Mouse (Mus musculus) megakaryocyte, adult 5-6 weeks (primary cell): ENCODE data around the gene Gab2. TPM values are rescaled to one million over a fixed set of nuclear protein-coding genes. Genes with fewer than 3 reads are reported as not detected.
"Not testable (repeated sequence)": the region's sequence is repeated elsewhere in the genome, so short reads cannot be mapped to it uniquely, and the experiment has no call there.

Experiments
- ATAC-seq: 2 replicates; pipeline ENCODE4 v1.8.0; 2016; ENCODE audit warnings: mild to moderate bottlenecking, inconsistent platforms; ENCODE audit not compliant: poor library complexity, severe bottlenecking
- total RNA-seq, 2 experiments: library from RNA; stranded (forward) in 1 of 2; stranded (reverse) in 1 of 2; fragments of 153-499, 151-499 nt in 1 of 2; fragments of 221-1000, 200-1000 nt in 1 of 2; gene quantifications; 2 replicates each; pipeline versions ENCODE4 v1.2.3 to v1.2.4; 2015 to 2017

Gab2 gene
- total RNA-seq, 2 experiments from 2014 or later = 21.6 to 22.6 TPM

DNA sequence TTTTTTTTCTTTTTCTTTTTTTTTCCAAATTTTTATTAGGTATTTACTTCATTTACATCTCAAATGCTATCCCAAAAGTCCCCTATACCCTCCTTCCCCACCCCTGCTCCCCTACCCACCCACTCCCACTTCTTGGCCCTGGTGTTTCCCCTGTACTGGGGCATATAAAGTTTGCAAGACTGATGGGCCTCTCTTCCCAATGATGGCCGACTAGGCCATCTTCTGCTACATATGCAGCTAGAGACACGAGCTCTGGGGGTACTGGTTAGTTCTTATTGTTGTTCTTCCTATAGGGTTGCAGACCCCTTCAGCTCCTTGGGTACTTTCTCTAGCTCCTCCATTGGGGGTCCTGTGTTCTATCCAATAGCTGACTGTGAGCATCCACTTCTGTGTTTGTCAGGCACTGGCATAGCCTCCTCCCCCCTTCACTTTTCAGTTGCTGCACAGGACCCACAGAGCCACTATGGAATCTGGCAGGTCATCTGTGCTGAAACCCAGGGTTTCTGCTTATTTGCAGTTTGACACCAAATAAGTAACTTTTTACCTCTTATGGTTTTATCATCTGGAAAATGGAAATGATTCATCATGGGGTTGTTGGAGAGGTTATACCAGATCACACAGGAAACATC is 164.7 kb downstream of the Gab2 start:
- ATAC-seq = not testable (repeated sequence)

DNA sequence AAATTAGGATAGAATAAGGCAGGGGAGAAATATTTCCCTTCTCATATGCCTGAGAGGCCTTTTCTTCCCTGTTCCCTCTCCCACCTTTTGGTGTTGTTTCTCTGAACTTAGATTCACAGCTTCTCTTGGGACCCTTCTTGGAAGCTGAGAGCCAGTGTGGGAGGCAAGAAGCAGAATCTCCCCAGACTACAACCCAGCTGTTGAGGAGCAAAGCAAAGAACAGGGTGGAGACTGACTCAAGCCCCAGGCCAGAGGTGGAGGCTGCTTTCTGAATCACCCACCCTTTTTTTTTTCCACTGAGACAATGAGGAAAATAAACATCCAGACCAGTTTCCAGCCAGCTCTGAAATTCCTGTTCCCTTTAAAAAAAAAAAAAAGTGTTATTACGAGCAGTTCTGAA is 166.3 kb downstream of the Gab2 start:
- no peak for ATAC-seq

DNA sequence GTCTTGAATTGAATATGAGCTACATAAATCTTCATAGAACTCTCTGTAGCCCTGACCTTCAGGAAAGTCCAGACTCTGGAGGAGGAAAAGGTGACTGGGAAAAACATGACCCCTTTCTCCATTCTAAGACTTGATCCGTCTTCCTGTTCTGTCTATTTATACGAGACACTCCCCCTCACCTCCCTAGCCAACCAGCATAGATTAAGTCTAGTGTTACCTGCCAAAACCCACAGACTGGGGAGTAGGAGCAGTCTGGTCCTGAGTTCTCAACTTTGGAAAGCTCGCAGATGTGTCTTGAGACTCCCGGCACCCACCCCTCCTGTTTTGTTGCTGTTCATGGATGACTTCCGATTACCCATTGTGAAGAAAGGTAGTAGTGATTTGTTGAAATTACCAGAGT is 166.8 kb downstream of the Gab2 start:
- no peak for ATAC-seq

DNA sequence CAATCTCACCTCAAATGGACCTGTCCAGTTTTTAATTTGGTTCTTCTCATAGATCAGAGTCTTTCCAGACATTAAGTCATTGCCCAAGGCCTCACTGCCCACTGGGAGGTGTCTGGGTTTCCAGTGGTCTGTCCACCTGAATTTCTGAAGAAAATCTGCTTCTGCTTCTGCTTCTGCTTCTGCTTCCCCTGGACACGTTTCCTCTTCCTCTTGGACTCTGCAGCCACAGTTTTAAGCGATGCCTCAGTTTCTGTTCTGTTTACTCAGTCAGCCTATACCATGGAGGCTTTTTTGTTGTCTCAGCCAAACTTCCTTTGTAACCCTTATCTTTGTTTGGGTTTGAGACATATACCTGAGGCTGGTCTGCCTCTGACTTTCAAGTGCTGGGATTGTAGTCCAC is 170.3 kb downstream of the Gab2 start:
- peak; percentile 99 for ATAC-seq

DNA sequence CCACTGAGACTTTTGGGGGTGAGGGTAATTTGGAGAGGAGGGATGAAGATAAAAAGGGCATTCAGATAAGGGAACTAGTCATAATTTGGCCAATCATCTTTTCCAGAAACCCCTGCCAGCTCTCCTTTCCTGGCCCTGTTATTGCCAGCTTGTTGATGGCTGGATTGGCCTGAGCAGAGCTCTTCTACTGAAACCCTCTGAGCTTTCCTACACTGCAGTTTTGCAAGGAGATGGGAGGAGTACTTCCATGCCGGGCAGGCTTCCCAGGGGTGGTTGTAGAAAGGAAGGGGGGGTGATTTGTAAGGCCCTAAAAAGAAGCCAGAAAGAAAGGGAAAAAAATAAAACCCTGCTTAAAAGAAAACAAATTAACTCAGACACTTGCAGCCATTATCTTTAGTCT is 181.2 kb downstream of the Gab2 start:
- ATAC-seq = no peak

DNA sequence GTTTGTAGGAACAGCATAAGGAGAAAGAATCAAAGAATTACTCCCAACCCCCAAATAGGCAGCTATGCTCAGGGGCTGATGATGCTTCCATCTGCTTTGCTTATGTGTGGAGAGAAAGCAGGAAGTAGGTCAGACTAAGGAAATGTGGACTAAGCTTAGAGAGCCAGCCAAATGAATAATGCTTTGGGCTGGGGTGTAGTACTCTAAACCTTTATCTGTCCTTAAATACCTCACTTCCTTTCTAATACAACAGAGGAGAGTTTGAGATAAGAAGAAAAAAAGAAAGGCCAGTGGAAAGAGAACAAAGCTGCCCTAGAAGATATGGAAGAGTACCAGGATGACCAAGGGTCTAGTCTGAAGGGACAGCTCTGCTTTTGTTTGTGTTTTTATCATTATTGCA is 189.0 kb downstream of the Gab2 start:
- ATAC-seq = peak; percentile 52; the same call in 1 of the 2 replicates

DNA sequence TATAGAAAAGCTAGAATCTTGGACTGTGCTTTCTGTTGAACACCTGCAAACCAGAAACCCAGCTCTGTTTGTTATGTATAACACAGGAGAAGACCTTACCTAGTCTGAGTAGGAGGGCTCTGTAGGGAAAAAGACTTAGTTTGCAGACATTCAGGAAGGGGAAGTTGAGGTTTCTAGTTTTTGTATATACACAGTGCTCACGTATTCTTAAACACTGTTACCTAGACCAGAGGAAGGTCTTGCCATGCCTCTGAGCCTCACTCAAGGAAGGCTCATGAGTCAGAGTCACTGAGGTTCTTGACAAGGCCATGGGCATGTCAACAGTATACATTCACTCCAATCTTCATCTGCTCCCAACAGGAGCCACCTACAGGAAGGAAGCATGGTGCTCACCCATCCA is 189.7 kb downstream of the Gab2 start:
- peak; percentile 80 for ATAC-seq

DNA sequence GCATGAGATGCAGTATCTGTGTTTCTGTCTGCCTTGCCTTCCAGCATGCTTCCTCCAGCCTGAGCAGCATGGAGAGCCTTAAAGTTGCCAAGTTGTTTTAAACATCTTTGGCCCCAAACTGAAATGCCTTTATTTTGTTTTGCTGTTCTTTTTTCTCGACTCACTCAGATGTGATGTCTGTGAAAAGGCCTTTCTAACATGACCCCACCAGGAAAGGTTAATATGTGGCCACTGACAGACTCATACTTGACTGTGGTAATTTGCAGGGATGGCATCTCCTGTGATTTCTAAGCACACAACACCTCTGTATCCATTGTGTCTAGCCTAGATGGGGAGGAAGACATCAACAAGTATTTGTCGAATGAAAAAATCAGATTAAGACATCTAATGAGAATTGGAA is 215.6 kb downstream of the Gab2 start:
- no peak for ATAC-seq

DNA sequence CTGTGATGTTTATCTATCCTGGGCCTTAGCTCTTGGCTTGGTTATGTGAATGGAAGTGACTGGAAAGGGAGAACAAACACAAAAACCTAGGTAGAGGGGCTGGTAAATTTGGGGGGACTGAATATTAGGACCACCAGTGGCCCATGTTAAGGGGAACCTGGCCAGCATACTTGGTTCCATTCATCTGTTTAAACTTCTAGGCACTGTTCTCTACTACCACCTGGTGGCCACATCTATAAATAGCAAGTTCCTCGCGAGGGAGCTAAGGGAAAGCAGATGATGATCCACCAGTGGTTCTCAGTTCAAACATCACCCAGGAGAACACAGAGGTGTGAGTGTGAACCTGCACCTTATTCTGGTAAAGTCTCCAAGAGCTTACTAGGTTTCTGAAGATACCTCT is 216.1 kb downstream of the Gab2 start:
- ATAC-seq = peak; percentile 81

DNA sequence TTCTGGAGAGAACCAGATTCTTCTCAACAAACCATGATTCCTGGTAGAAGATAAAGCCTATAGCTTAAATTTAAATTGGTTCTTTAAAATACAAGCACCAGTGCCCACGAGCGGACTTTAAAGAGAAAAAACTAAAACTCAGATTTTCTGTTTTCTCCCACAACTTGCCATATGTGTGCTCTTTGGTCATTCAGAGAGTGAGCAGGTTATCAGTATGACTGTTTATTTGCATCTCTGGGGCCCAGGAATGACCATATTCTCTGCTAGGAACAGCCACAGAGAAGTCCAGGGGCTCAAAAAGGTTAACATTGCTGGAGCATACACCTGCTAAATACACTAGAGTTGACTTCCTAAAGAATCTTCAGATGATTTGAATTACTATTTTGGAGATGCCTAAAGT is 216.9 kb downstream of the Gab2 start:
- no peak for ATAC-seq

DNA sequence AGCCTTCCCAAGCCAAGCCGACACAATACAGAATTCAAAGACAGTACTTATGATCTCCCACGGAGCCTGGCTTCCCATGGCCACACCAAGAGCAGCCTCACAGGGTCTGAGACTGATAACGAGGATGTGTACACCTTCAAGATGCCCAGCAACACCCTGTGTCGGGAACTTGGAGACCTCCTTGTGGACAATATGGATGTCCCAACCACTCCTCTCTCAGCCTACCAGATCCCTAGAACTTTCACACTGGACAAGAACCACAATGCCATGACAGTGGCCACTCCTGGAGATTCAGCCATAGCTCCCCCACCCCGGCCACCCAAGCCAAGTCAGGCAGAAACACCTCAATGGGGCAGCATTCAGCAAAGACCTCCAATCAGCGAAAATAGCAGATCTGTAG is 217.6 kb downstream of the Gab2 start:
- no peak for ATAC-seq

DNA sequence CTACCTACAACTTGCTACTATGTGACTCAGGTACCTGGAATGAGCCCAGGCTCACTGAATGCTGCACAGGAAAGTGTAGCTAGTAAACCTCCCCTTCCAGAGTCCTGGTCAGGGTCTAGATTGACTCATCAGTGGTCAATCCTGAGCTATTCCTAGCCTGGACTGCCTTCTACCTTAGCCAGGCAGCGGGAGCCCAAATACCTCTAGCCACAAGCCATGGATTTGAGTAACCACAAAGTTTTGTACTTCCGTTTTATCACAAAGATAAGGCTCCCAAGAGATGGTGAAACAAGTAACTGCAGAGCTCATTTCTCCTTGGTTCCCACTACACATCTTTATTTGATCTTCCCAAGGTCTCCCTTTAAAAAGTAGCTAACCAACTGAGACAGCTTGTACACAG is 219.5 kb downstream of the Gab2 start:
- peak; percentile 41; the same call in 1 of the 2 replicates for ATAC-seq

DNA sequence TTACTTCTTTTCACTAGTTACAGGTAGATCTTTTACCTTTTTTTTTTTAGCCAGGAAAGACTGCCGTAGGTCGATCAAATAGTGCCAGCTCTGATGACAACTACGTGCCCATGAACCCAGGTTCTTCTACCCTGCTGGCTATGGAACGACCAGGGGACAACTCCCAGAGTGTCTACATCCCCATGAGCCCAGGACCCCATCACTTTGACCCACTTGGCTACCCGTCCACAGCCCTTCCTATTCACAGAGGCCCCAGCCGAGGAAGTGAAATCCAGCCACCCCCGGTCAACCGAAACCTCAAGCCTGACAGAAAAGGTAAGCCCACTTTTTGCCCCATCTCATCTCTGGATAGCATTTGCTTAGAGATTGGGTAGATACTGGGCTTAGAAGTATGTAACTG is 219.9 kb downstream of the Gab2 start:
- no peak for ATAC-seq

DNA sequence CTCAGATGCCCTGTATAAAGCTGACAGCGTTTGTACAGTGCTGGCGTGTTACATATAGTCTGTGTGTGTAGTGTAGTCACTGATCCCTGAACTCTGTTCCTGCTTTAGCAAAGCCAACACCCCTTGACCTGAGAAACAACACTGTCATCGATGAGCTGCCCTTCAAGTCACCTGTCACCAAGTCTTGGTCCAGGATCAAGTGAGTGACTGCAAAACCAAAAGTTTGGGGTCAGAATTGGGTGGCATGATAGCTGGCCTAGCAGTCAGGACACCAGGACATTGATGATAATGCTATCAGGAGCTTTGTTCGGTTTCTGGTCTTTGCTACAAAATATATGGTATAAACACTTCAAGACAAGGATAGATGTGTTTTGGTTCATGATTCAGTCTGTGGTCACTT is 220.9 kb downstream of the Gab2 start:
- no peak for ATAC-seq

DNA sequence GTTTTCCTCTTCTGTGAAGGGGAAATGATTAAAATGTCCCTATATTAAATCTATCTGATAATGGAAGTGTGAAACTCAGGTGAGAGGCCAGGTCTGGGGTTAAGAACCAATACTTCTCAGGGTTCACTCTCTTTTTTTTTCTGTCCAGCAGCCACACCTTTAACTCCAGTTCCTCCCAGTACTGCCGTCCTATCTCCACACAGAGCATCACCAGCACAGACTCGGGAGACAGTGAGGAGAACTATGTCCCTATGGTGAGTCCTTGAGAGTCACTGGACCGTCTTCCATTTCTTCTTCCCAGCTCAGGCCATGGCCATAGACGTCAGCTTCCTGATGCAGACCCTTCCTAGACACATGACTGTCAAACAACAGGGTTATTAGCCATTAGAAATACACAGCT is 221.5 kb downstream of the Gab2 start:
- no peak for ATAC-seq

DNA sequence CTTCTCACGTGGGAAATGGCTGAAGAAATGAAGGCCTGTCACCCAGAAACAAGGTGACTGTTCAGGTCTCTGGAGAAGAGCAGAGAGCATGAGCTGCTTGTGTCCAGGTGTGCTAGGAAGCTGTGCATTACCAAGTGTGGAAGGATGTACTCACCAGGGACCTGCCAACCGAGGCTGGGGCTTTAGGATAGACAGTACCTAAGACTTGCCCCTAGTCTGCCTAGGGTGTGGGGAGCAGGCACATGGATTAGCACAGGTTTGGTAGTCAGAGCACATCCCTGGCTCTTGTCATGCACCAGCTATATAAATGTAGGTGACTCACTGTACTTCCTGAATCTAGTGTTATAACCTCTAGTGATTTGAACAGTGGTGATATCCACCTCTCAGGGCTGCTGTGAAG is 222.2 kb downstream of the Gab2 start:
- no peak for ATAC-seq

DNA sequence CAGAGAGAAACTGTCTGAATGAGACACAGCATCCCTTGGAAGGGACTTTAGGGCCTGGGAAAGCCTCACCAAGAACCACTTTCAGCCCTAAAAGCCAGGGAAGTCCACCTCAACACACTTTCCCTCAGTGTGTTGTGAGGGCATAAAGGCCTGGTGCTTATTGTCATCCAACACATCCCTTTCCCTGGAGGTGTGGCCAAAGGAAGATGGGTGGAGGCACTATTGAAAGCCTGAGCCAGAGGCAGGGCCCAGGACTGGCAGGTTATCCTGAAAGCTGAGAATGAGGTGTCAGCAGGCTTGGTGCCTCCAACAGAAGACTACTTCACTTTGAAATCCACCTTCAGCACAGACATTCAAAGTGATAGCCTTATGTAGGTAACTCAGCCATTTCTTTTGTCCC is 223.1 kb downstream of the Gab2 start:
- ATAC-seq = no peak

DNA sequence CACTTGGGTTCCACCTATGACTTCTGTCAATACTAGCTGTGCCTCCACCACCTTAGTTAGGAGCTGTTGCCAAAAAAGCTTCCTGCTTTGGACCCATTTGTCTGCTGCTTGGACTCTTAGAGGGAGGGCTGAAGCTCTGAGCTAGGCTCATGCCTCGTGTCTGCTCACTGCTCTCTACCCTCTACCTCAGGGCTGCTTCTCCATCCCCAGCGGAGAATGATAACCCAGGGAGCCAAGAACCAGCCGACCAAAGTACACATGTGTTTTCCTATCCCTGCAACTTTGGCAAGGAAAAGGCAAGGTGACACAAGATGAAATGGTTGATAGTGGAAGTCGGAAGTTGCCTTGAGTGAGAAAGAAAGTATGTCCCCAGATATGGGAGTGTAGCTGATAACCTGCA is 223.8 kb downstream of the Gab2 start:
- ATAC-seq = no peak

DNA sequence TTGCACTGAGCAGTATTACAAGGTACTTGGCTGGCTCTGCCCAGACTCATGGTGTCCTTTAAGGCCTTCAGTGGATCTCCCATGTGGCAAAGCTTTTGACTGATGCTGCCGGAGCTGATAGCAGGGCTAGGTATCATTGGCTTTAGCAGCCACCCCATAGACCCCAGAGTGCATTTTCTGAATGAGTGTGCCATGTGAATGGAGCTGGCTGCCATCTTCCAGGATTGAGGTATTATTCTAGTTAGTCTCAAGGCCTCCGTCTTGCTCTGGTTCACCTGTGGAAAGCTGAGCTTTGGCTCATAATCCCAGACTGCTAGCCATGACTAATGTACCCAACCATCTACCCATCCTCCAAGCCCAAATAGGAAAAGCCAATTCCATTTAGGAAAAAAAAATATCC is 225.4 kb downstream of the Gab2 start:
- ATAC-seq = no peak

DNA sequence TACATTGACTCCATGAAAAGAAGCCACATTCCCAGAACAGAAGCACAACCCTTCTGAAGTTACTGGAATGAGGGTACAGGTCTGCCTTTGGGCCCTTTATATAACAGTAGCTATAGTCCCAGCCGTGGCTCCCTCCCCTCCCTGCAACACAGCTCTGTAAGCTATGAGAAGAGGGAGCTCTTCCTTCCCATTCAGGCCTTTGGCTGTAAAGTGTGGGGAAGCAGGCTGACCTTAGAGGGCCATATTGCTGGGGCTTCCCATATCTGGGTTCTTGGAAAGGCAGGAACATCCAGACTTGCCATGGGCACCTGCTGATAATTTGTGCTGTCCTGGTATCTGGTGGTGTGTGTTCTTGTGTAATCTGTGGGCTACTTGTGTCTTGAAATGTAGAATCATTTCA is 226.2 kb downstream of the Gab2 start:
- no peak for ATAC-seq

DNA sequence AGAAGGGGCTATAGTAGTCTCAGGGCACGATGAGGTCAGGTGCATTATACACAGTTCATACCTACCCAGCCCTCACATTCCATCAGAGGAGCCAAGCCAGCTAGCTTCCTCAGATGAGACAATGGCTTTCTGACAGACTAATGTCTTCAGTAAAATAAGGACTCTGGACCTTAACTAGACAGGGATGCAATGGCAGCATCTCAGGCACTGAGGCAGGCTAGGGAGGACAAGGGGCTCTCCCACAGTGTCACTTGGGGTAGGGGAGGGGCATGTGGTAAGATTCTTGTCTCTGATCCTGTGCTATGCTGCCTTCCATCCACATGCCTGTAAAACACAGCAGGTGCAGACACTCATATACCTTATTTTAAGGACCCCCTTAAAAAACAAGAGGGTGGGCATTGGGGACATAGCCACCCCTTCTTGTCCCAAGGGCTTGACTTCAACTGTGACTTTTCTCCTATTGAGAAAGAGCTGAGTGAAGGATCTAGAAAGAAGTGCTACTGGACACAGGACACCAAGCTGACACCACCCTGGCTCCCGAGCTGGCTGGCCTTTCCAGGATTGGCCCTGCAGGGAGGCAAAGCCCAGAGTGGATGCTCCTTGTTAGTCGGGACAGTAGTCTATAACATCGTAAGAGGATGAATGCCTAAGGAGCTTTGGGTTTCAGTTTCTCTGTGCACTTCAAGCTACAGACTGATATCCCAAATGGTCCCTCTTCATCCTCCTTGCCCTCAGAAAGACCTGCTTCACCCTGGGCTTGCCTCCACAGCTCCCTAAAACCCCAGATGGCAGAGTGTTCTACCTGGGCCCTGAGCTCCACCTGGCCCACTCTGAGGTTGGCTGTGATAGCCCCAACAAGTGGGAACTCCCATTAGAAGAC is 228.3 kb downstream of the Gab2 start:
- ATAC-seq = no peak

DNA sequence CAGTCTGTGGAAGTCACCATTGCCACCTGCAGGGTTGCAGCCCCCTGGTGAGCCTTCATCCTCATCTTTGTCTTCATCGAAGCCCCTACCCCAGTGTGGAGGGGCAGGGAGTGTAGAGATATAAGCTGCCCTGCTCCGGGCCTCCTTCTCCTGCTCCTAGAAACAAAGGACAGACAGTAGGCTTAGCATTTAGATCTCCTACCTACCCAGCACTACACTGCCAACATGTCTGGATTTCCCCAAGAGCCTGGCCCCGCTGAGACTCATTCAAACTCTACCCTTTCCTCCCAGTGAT is 228.9 kb downstream of the Gab2 start:
- no peak for ATAC-seq

DNA sequence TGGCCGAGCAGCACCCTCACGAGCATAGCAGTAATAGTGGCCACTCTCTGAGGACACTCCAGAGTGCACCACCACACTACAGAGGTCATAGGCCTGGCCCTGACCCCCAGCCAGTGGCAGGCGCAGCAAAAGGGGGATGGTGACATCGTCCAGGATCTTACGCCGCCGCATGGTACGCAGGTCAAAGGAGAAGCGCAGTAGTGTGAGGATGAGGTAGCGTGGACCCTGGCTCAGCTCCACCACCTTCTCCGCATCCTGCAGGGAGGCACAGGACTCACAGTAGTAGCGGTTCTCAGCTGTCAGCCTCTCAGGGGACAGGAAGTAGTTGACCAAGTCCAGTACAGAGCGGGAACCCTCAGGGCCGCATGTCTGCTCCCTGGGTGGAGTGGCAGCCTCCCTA is 230.2 kb downstream of the Gab2 start:
- no peak for ATAC-seq
